Mouse (Mus musculus): ENCODE data around the gene Coa4.
A peak's percentile ranks its signal among the peaks of the same experiment; 100 is the strongest.

Coa4 gene

GRCm38 (mm10) chr7:100504740-100505487 lies 32.0 kb upstream of the Coa4 start:
- no peak for DNase-seq

- DNase-seq, result no peak
Measured at GRCm38 (mm10) chr7:100506494-100506893, 30.4 kb upstream of the Coa4 start.

GRCm38 (mm10) chr7:100508670-100509069 lies 28.2 kb upstream of the Coa4 start:
- DNase-seq, result no peak

- no peak for DNase-seq
Measured at GRCm38 (mm10) chr7:100511602-100512001, 25.3 kb upstream of the Coa4 start.

GRCm38 (mm10) chr7:100514573-100514972 lies 22.3 kb upstream of the Coa4 start, which contains the start of gene Dnajb13:
Gene Dnajb13 (minus strand): TSS chr7:100514960.
- no peak for DNase-seq

GRCm38 (mm10) chr7:100520204-100520603 lies 16.7 kb upstream of the Coa4 start:
- DNase-seq, result no peak

GRCm38 (mm10) chr7:100520663-100521285 lies 16.1 kb upstream of the Coa4 start:
- DNase-seq, result peak; percentile 76

- no peak for DNase-seq
Measured at GRCm38 (mm10) chr7:100522222-100522621, 14.6 kb upstream of the Coa4 start.

- DNase-seq, result no peak
Measured at GRCm38 (mm10) chr7:100524669-100525068, 12.2 kb upstream of the Coa4 start.

GRCm38 (mm10) chr7:100530766-100531165 lies 6.1 kb upstream of the Coa4 start:
- DNase-seq, result no peak

GRCm38 (mm10) chr7:100533503-100533902 lies 3.4 kb upstream of the Coa4 start:
- DNase-seq, result no peak

GRCm38 (mm10) chr7:100534216-100534615 lies 2.7 kb upstream of the Coa4 start:
- DNase-seq, result no peak

GRCm38 (mm10) chr7:100535831-100536230 lies 1.0 kb upstream of the Coa4 start:
- no peak for DNase-seq

- no peak for DNase-seq
Measured at GRCm38 (mm10) chr7:100537519-100537902, 640 bp downstream of the Coa4 start.

- no peak for DNase-seq
Measured at GRCm38 (mm10) chr7:100539516-100539915, 2.6 kb downstream of the Coa4 start.

- peak; percentile 15 for DNase-seq
Measured at GRCm38 (mm10) chr7:100544437-100544836, 7.6 kb downstream of the Coa4 start.

- no peak for DNase-seq
Measured at GRCm38 (mm10) chr7:100547631-100548030, 10.8 kb downstream of the Coa4 start.

GRCm38 (mm10) chr7:100549796-100550195 lies 12.9 kb downstream of the Coa4 start:
- no peak for DNase-seq

GRCm38 (mm10) chr7:100550338-100551007 lies 13.6 kb downstream of the Coa4 start:
- peak; percentile 49 for DNase-seq

- no peak for DNase-seq
Measured at GRCm38 (mm10) chr7:100554939-100555338, 18.1 kb downstream of the Coa4 start.

- DNase-seq, result no peak
Measured at GRCm38 (mm10) chr7:100555431-100555951, 18.6 kb downstream of the Coa4 start.

GRCm38 (mm10) chr7:100557241-100557640 lies 20.4 kb downstream of the Coa4 start:
- no peak for DNase-seq

GRCm38 (mm10) chr7:100559331-100559730 lies 22.5 kb downstream of the Coa4 start:
- DNase-seq, result no peak
